Mouse (Mus musculus) limb, embryonic 13.5 days (tissue): Measurements from ENCODE around the gene Gm20388. TPM values are rescaled to one million over a fixed set of nuclear protein-coding genes. Genes with fewer than 3 reads are reported as not detected.

ENCODE experiments used
- ATAC-seq: fragments of 200-750 bp; cut with Nextera tagmentation; 2 replicates; pipeline ENCODE4 v1.8.0; 2017; ENCODE audit warnings: low read depth, moderate number of reproducible peaks, moderate TSS enrichment; ENCODE audit not compliant: low FRiP score
- H3K27ac ChIP-seq: fragments of 300-500 bp; sonication (generic); 2 replicates; pipeline ENCODE4 v1.5.1; 2015; ENCODE audit warnings: inconsistent platforms, mild to moderate bottlenecking, moderate library complexity
- H3K27me3 ChIP-seq: fragments of 300-500 bp; sonication (generic); 2 replicates; pipeline ENCODE4 v1.6.1; 2015; ENCODE audit warnings: mild to moderate bottlenecking, inconsistent platforms
- H3K36me3 ChIP-seq: fragments of 300-500 bp; sonication (generic); 2 replicates; pipeline ENCODE4 v1.6.1; 2015; ENCODE audit warnings: inconsistent platforms, mild to moderate bottlenecking, moderate library complexity
- H3K4me1 ChIP-seq: fragments of 300-500 bp; sonication (generic); 2 replicates; pipeline ENCODE4 v1.6.1; 2015; ENCODE audit warnings: inconsistent platforms
- H3K4me2 ChIP-seq: fragments of 300-500 bp; sonication (generic); replicated peaks from 2 replicates; pipeline ENCODE4 v1.6.1; 2015; ENCODE audit warnings: inconsistent platforms, mild to moderate bottlenecking, moderate library complexity
- H3K4me3 ChIP-seq: fragments of 300-500 bp; sonication (generic); 2 replicates; pipeline ENCODE4 v1.5.1; 2015; ENCODE audit warnings: moderate library complexity, mild to moderate bottlenecking, inconsistent platforms
- H3K9ac ChIP-seq: fragments of 300-500 bp; sonication (generic); 2 replicates; pipeline ENCODE4 v1.6.1; 2015; ENCODE audit warnings: mild to moderate bottlenecking, inconsistent platforms
- H3K9me3 ChIP-seq: fragments of 300-500 bp; sonication (generic); 2 replicates; pipeline ENCODE4 v1.6.1; 2016; ENCODE audit warnings: inconsistent platforms
- WGBS: fragments of 180-500 bp; shearing (Covaris S2); methylation state at CpG from one replicate; pipeline ENCODE4 v1.1.7; 2015; 5-methylcytosine and 5-hydroxymethylcytosine counted together
- polyA plus RNA-seq: library from polyadenylated mRNA; unstranded; fragments of >200 nt; fragmentation: Nextera tagmentation; extraction: Ambion mirVana; gene quantifications from 2 replicates; pipeline ENCODE4 v1.2.1, GENCODE M21; 2015

Gm20388 gene
- polyA plus RNA-seq, 1 experiment from 2014 or later, result 7.1 TPM

- 83% methylated on average over 6 of the region's 6 CpGs for WGBS
- ATAC-seq, result no peak
- H3K9me3 ChIP-seq, result no peaks in the 10 kb centered on the region
- no peak overlapping the region for H3K9ac ChIP-seq
- no peak overlapping the region for H3K27ac ChIP-seq
- H3K4me1 ChIP-seq, result peaks cover 30% of the 10 kb centered on the region
- no peaks in the 10 kb centered on the region for H3K36me3 ChIP-seq
- H3K4me2 ChIP-seq, result no peak overlapping the region
- H3K27me3 ChIP-seq, result no peaks in the 10 kb centered on the region
- H3K4me3 ChIP-seq, result no peak overlapping the region
Observed at GRCm38 (mm10) chr8:122245161-122245560, 2334.5 kb downstream of the Gm20388 start.

- no peaks in the 10 kb centered on the region for H3K9me3 ChIP-seq
- H3K9ac ChIP-seq, result 0 out of 2 replicates have a peak overlapping the region, but pooled peaks have one; percentile 31
- H3K27ac ChIP-seq, result peak overlapping the region; percentile 79
- WGBS, result 16% methylated on average over 12 of the region's 12 CpGs
- peak; percentile 79 for ATAC-seq
- H3K27me3 ChIP-seq, result no peaks in the 10 kb centered on the region
- peaks cover 31% of the 10 kb centered on the region for H3K4me1 ChIP-seq
- no peak overlapping the region for H3K4me3 ChIP-seq
- H3K36me3 ChIP-seq, result no peaks in the 10 kb centered on the region
- H3K4me2 ChIP-seq, result peak overlapping the region; percentile 54
Observed at GRCm38 (mm10) chr8:122246257-122247211, 2335.9 kb downstream of the Gm20388 start.

GRCm38 (mm10) chr8:122251739-122252138 lies 2341.1 kb downstream of the Gm20388 start:
- 75% methylated on average over 1 of the region's 1 CpGs for WGBS
- no peak for ATAC-seq
- H3K9me3 ChIP-seq, result no peaks in the 10 kb centered on the region

GRCm38 (mm10) chr8:122252366-122252765 lies 2341.7 kb downstream of the Gm20388 start:
- H3K4me1 ChIP-seq, result peaks cover 16% of the 10 kb centered on the region
- peaks cover 23% of the 10 kb centered on the region for H3K27me3 ChIP-seq
- 41% methylated on average over 5 of the region's 5 CpGs for WGBS
- ATAC-seq, result no peak
- no peaks in the 10 kb centered on the region for H3K36me3 ChIP-seq
- H3K27ac ChIP-seq, result no peak overlapping the region
- H3K4me3 ChIP-seq, result no peak overlapping the region
- H3K9me3 ChIP-seq, result no peaks in the 10 kb centered on the region
- no peak overlapping the region for H3K4me2 ChIP-seq
- H3K9ac ChIP-seq, result no peak overlapping the region

More at GRCm38 (mm10) chr8:122251739-122252138, 2341.1 kb downstream of the Gm20388 start:
- no peak overlapping the region for H3K9ac ChIP-seq
- peaks cover 22% of the 10 kb centered on the region for H3K4me1 ChIP-seq
- H3K36me3 ChIP-seq, result no peaks in the 10 kb centered on the region
- H3K4me2 ChIP-seq, result no peak overlapping the region
- H3K4me3 ChIP-seq, result no peak overlapping the region
- peaks cover 21% of the 10 kb centered on the region for H3K27me3 ChIP-seq
- no peak overlapping the region for H3K27ac ChIP-seq

- no peak overlapping the region for H3K4me2 ChIP-seq
- no peak overlapping the region for H3K27ac ChIP-seq
- no peak overlapping the region for H3K9ac ChIP-seq
- H3K4me1 ChIP-seq, result peaks cover 6% of the 10 kb centered on the region; the same call in 1 of the 2 replicates
- H3K36me3 ChIP-seq, result peaks cover 8% of the 10 kb centered on the region; the same call in 1 of the 2 replicates
- 47% methylated on average over 2 of the region's 2 CpGs for WGBS
- ATAC-seq, result peak; percentile 24; the same call in 1 of the 2 replicates
- H3K27me3 ChIP-seq, result peaks cover 33% of the 10 kb centered on the region
- H3K4me3 ChIP-seq, result no peak overlapping the region
- H3K9me3 ChIP-seq, result no peaks in the 10 kb centered on the region
Observed at GRCm38 (mm10) chr8:122259351-122259750, 2348.7 kb downstream of the Gm20388 start.

GRCm38 (mm10) chr8:122260755-122261154 lies 2350.1 kb downstream of the Gm20388 start:
- no peak overlapping the region for H3K27ac ChIP-seq
- no peaks in the 10 kb centered on the region for H3K9me3 ChIP-seq
- WGBS, result 53% methylated on average over 9 of the region's 9 CpGs
- peaks cover 8% of the 10 kb centered on the region; the same call in 1 of the 2 replicates for H3K36me3 ChIP-seq
- peaks cover 19% of the 10 kb centered on the region for H3K27me3 ChIP-seq
- H3K4me3 ChIP-seq, result no peak overlapping the region
- no peak overlapping the region for H3K4me2 ChIP-seq
- H3K4me1 ChIP-seq, result peaks cover 5% of the 10 kb centered on the region; the same call in 1 of the 2 replicates
- no peak overlapping the region for H3K9ac ChIP-seq
- no peak for ATAC-seq

- no peaks in the 10 kb centered on the region for H3K9me3 ChIP-seq
- H3K4me2 ChIP-seq, result no peak overlapping the region
- ATAC-seq, result no peak
- H3K27me3 ChIP-seq, result peaks cover 15% of the 10 kb centered on the region
- no peak overlapping the region for H3K4me3 ChIP-seq
- 66% methylated on average over 16 of the region's 16 CpGs for whole genome bisulfite sequencing
- H3K27ac ChIP-seq, result no peak overlapping the region
- H3K36me3 ChIP-seq, result peaks cover 8% of the 10 kb centered on the region; the same call in 1 of the 2 replicates
- H3K9ac ChIP-seq, result no peak overlapping the region
- H3K4me1 ChIP-seq, result no peaks in the 10 kb centered on the region
Observed at GRCm38 (mm10) chr8:122262835-122263234, 2352.2 kb downstream of the Gm20388 start.

- peaks cover 21% of the 10 kb centered on the region for H3K27me3 ChIP-seq
Observed at GRCm38 (mm10) chr8:122264243-122264642, 2353.6 kb downstream of the Gm20388 start.

GRCm38 (mm10) chr8:122265522-122265921 lies 2354.9 kb downstream of the Gm20388 start:
- Histone ChIP-seq H3K27me3 (peaks cover 31% of the 10 kb centered on the region), H3K9ac (no peak overlapping the region), H3K4me3 (no peak overlapping the region), H3K4me2 (no peak overlapping the region), H3K4me1 (peaks cover 9% of the 10 kb centered on the region), H3K36me3 (peaks cover 3% of the 10 kb centered on the region; the same call in 1 of the 2 replicates), H3K27ac (no peak overlapping the region), H3K9me3 (no peaks in the 10 kb centered on the region)
- WGBS, result 79% methylated on average over 8 of the region's 8 CpGs
- no peak for ATAC-seq

More at GRCm38 (mm10) chr8:122264243-122264642, 2353.6 kb downstream of the Gm20388 start:
- Histone ChIP-seq H3K4me3 (no peak overlapping the region), H3K9me3 (no peaks in the 10 kb centered on the region), H3K36me3 (peaks cover 8% of the 10 kb centered on the region; the same call in 1 of the 2 replicates), H3K4me2 (no peak overlapping the region), H3K27ac (no peak overlapping the region), H3K9ac (no peak overlapping the region), H3K4me1 (peaks cover 5% of the 10 kb centered on the region)
- WGBS, result 37% methylated on average over 9 of the region's 9 CpGs
- ATAC-seq, result no peak

- Histone ChIP-seq H3K27me3 (peaks cover 36% of the 10 kb centered on the region), H3K27ac (no peak overlapping the region), H3K9me3 (no peaks in the 10 kb centered on the region), H3K9ac (0 out of 2 replicates have a peak overlapping the region, but pooled peaks have one; percentile 27), H3K4me3 (no peak overlapping the region), H3K36me3 (no peaks in the 10 kb centered on the region; the same call in 1 of the 2 replicates), H3K4me1 (peaks cover 9% of the 10 kb centered on the region), H3K4me2 (no peak overlapping the region)
- ATAC-seq, result no peak
- WGBS, result 56% methylated on average over 13 of the region's 13 CpGs
Observed at GRCm38 (mm10) chr8:122266867-122267266, 2356.2 kb downstream of the Gm20388 start.

- Histone ChIP-seq H3K4me1 (peaks cover 18% of the 10 kb centered on the region), H3K4me3 (peak overlapping the region; percentile 46), H3K9ac (peak overlapping the region; percentile 62), H3K27me3 (peaks cover 31% of the 10 kb centered on the region), H3K4me2 (peak overlapping the region; percentile 71), H3K9me3 (no peaks in the 10 kb centered on the region), H3K27ac (no peak overlapping the region), H3K36me3 (no peaks in the 10 kb centered on the region)
- WGBS, result 60% methylated on average over 24 of the region's 24 CpGs
- no peak for ATAC-seq
Observed at GRCm38 (mm10) chr8:122268861-122269260, 2358.2 kb downstream of the Gm20388 start.

GRCm38 (mm10) chr8:122269404-122269803 lies 2358.8 kb downstream of the Gm20388 start:
- Histone ChIP-seq H3K4me2 (peak overlapping the region; percentile 71), H3K27me3 (peaks cover 31% of the 10 kb centered on the region), H3K27ac (no peak overlapping the region), H3K9ac (peak overlapping the region; percentile 62), H3K4me3 (peak overlapping the region; percentile 46), H3K36me3 (no peaks in the 10 kb centered on the region), H3K4me1 (peaks cover 22% of the 10 kb centered on the region), H3K9me3 (no peaks in the 10 kb centered on the region)
- WGBS, result 4% methylated on average over 19 of the region's 21 CpGs
- ATAC-seq, result peak; percentile 38; the same call in 1 of the 2 replicates
